Mouse (Mus musculus) splenic B cell, adult 2 months (primary cell): ENCODE measurements around the gene Mia.

Experiments used
- DNase-seq: peaks from one replicate; pipeline ENCODE4 v3.0.0-alpha.2; 2011; ENCODE audit warnings: low read depth, low spot score
- H3K27me3 ChIP-seq: 2 replicates; pipeline ENCODE4 v1.6.1; 2012; ENCODE audit warnings: mild to moderate bottlenecking, low read length, moderate library complexity, mixed read lengths; ENCODE audit not compliant: control insufficient read depth, poor library complexity, insufficient read depth, severe bottlenecking
- H3K36me3 ChIP-seq: 2 replicates; pipeline ENCODE4 v1.6.1; 2012; ENCODE audit warnings: mild to moderate bottlenecking, low read length, moderate library complexity, mixed read lengths; ENCODE audit not compliant: control insufficient read depth, poor library complexity, insufficient read depth, severe bottlenecking

Mia gene

DNA sequence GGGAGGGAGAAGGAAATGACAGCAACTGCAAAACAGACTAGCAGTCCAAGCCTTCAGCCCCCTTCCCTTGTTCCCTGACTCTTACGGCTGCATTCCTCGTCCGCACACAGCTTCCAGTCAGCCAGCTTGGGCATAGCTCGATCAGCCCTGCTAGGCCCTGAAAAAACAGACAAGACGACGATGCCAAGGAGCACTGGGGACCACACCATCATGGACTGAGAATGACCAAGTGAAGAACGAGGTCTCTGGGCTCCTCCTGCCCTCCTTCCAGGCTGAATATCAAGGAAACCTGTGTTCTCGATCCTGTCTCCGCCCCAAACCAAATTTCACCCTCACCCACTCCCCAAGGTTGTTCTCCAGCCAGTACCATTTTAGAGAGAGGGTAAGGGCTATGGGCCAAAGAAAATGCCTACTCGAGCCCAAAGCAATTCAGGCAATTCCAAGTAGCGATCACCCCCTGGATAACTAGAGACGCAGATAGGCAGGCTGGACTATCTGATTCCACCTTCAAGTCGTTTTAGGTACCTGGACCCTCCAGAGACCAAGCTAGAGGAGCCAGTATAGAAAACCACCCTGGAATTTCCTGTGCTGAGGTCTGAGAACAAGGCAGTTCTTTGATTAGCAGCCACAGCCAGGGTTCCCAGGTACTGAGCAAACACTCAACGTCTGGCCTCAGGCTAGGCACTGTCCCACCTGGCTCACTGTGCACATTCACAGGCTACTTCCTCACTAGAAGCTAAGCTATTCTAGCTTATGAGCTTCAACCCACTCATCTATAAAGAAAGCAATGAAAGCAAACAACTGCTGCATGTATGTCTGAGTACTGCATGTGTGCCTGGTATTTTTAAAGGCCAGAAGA is at the start of gene Mia, which contains the start of gene Gm21983:
Gene Mia (minus strand): TSS at position 321 of the 859 bp plus-strand sequence.
Gene Gm21983 (minus strand): TSS at position 250 of the 859 bp plus-strand sequence.
- H3K36me3 ChIP-seq, result no peaks in the 10 kb centered on the region; the same call in none of the 2 replicates

DNA sequence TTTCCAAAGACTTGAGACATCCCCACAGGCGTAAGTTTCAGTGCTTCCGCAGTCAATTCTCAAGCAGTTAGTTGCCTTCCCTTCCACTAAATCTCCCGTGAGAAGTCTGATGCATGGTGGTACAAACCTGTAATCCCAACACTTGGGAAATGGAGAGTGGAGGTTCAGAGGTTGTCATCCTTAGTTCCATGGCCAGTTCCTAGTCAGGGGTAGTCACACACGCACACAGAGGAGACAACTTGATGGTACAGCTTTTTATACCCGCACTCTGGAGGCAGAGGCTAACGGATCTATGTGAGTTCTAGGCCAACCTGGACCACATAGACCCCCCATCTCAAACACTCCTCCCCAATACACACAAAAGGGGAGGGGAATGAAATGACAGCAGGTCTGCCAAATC is 47.9 kb upstream of the Mia start:
- Histone ChIP-seq H3K36me3 (no peaks in the 10 kb centered on the region; the same call in 1 of the 2 replicates), H3K27me3 (no peaks in the 10 kb centered on the region)
- DNase-seq, result no peak

More for the DNA sequence above, at the start of gene Mia, which contains the start of gene Gm21983:
- no peaks in the 10 kb centered on the region for H3K27me3 ChIP-seq
- DNase-seq, result no peak

DNA sequence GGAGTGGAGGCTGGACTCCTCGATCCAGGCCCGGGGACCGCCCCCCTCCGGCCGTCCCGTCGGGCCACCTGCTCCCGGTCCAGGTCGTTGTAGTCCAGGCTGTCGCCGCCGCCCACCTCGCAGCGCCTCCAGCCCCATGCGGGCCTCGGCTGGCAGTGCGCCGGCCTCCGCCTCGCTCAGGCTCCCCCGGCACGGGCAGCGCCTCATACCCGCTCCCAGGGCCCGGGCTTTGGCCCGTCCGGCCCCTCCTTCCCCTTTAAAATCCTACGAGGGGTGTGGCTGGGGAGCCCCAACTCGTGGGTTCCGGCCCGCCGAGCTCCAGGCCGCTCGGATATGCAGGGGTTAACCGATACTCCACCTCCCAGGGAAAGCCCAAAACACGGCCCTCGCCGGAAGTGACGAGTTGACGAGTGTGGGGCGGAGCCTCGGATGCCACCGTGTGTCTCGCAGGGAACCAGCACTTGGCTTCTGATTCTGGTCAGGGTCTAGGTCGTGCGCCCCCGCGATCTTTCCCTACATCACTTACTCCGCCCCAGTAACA is 47.4 kb upstream of the Mia start, which contains the start of gene Itpkc:
Gene Itpkc (minus strand): TSS at position 381 of the 541 bp plus-strand sequence.
- no peaks in the 10 kb centered on the region for H3K36me3 ChIP-seq
- no peaks in the 10 kb centered on the region for H3K27me3 ChIP-seq
- peak; percentile 95 for DNase-seq

DNA sequence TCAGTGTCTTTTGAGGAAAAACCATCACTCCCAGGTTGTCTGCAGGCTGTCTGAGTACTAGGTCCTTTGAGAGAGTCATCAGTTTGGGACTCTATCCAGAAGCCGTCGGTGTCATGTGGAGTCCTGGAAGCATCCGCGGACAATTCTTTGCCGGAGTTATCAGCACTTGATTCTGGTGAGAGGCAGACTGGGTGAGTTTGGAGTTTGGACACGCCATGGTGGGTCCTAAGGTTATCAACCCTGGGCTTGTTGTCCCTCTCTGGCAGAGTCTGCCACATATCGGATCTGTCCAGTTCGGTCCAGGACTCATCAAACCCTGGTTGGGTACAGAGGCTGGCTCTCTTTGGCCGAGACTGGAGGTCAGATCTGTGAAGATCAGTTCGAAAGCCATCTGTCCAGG is 46.7 kb upstream of the Mia start:
- Histone ChIP-seq H3K36me3 (no peaks in the 10 kb centered on the region), H3K27me3 (no peaks in the 10 kb centered on the region)
- DNase-seq, result no peak

DNA sequence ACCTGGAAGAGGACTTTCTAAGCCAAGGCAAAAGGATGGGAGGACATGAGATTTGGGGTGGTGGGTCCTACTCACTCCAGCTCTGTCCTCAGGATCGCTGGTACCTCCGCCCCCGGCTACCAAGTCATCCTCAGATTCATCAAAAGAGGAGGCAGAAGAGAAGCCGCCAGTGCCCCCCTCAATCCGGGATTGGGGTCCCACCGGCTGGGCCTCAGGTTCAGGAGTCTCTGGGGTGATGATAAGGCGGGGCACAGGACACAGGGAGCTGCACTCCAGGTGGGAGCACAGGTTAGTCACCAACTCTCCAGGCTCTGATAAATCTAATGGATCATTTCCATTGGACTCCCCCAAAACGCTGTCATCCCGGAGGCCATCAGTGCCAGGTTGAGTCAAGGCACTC is 46.3 kb upstream of the Mia start:
- Histone ChIP-seq H3K36me3 (no peaks in the 10 kb centered on the region), H3K27me3 (no peaks in the 10 kb centered on the region)
- DNase-seq, result no peak

DNA sequence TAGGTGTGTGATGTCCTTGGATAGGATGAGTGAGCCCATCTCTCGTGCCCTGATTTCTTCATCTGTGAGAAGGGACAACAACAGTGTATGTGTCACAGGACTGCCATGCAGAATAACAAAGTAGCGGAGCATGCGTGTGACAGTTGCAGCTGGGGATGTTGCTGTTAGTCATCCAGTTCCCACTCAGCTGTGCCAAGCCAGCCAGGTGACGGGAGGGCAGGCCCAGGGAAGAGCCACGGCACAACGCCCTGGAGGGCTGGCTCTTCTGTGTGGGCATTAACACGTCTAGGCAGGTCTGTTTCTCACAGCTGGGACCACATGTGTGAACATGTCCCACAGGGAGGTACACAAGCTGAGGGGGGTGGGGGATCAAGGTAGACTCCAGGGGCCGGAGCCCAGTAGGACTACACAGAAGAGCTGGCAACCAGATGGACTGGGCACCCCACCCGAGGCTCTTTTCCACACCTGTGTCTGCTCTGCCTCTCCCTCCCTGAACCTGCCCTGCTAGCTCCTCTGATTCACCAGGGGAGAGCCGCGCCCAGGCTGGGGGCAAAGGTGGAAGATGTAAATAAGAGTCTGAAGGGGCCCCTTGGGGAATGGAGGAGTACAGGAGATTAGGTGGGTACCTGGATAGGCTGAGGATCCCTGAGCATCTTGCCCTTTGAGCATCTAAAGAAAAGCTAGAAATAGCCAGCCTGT is 44.1 kb upstream of the Mia start:
- H3K36me3 ChIP-seq, result no peaks in the 10 kb centered on the region
- DNase-seq, result no peak
- no peaks in the 10 kb centered on the region for H3K27me3 ChIP-seq

DNA sequence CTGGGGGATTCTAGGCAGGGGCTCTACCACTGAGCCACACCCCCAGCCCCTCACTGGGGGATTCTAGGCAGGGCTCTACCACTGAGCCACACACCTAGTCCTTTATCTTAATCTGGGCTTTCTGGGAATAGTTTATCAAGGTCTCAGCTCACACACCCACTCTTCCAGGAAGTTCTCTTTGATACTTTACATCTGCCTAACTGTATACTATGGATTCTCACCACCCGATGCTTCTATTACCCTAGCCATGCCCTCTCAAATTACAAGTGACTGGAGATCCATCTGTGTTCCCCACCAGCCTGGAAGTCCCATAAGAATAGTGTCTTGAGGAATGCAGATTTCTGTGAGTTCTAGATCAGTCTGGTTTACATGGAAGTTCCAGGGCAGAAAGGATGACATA is 41.6 kb upstream of the Mia start:
- H3K36me3 ChIP-seq, result no peaks in the 10 kb centered on the region; the same call in none of the 2 replicates
- no peak for DNase-seq

DNA sequence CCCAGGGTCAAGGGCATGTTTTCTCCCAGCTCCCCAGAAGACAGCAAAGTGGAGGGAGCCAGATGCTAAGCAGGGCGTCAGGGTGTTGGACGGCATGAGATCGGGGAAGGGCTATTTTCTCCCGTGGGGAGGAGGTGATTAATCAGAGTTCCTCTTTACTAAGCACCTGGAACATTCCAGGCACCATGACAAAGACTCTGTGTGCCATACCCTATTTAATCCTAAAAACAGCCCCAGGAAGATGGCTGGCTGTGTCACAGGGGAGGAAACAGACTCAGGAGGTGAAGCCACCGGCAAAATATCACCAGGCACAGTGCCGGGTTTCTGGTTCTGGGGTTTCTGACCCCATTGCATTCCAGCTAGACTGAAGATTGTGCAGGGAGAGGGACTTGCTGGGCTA is 41.0 kb upstream of the Mia start:
- Histone ChIP-seq H3K27me3 (no peaks in the 10 kb centered on the region), H3K36me3 (no peaks in the 10 kb centered on the region; the same call in none of the 2 replicates)
- no peak for DNase-seq

More for the DNA sequence above, 41.6 kb upstream of the Mia start:
- H3K27me3 ChIP-seq, result no peaks in the 10 kb centered on the region

DNA sequence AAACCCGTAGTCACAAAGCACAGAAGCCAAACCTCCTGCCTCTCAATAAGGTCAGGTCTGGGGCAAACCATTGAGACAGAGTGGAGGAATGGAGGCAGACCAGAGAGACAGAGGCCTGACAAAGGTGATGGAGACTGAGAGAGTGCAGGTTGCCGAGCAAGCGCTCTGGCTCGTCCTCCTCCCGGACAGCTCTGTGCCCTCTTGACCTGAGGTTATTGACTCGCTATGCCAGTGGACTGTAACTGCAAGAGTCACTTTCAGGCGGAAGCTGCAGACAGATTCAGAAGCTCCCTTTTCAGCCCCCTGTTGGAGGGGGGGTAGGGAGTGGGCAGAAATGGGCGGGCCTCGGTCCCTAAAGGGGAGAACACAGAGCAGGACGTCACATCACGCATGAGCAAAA is 39.0 kb upstream of the Mia start:
- H3K27me3 ChIP-seq, result no peaks in the 10 kb centered on the region; the same call in 1 of the 2 replicates
- DNase-seq, result no peak
- no peaks in the 10 kb centered on the region; the same call in none of the 2 replicates for H3K36me3 ChIP-seq

DNA sequence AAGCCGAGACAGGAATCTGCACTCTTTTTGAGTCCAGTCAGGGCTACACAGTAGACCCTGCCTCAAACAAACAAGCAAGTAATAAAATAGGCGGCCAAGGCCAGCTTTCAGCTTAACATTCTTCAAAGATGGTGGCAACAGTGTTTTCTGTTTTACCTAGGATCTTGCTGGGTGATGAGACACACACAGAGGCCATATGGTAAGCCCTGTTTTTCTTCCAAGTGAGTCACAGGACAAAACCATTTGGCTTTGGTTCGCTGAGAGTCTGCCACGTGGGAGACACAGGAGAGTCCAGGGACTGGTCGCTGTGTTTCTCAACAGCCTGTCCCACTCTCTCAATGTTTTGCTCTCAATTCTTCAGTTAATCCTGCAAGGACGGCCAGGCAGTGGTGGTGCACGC is 37.6 kb upstream of the Mia start:
- Histone ChIP-seq H3K36me3 (peaks cover 4% of the 10 kb centered on the region), H3K27me3 (no peaks in the 10 kb centered on the region; the same call in 1 of the 2 replicates)
- DNase-seq, result no peak

DNA sequence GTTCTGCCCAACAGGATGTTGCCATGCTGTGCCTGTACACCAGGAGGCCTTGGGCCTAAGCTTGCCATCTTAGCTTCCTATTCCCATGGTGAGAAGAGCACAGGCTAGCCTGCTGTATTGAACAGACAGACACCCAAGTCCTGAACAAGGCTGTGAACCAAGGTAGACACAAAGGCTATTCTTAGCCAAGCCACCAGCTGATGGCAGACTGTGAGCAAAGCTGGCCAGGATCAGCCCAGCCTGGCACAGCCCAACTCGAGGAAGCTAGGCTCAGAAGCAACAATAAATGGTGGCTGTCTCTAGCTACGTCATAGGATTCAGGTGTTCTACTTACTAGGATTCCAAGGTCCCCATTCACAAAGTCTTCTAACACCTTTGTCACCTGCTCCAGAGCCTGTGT is 31.7 kb upstream of the Mia start:
- H3K27me3 ChIP-seq, result no peaks in the 10 kb centered on the region; the same call in 1 of the 2 replicates
- DNase-seq, result no peak
- H3K36me3 ChIP-seq, result peaks cover 4% of the 10 kb centered on the region

DNA sequence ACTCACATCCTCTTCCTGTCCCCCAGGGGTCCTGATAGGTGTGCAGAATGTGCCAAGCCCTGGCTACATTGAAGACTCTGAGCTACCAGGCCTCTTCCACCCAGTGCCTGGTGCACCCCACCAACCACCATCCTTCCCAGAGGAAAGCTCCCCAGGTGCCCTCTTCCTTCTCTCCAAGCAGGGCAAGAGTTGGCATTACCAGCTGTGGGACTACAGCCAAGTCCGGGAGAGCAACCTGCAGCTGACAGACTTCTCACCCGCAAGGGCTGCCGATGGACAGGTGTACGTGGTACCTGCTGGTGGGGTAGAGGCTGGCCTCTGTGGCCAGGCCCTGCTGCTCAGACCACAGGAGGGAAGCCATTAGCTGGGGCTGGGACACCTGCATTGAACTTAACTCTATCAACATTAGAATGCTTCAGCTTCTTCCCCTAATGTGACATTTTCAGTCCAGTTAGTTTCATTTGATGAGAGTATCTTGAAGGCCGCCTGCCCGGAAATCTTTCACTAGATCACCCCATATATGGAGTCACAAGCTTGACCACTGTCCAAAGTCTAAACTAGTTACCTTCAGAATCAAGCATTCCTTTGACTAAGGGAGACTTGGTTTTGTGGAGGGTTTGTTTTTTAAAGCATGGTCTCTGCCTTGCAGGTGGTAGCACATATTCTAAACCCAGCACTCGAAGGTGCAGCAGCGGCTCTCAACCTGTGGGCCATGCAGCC is 22.9 kb upstream of the Mia start:
- no peak for DNase-seq
- H3K27me3 ChIP-seq, result no peaks in the 10 kb centered on the region
- no peaks in the 10 kb centered on the region; the same call in none of the 2 replicates for H3K36me3 ChIP-seq

DNA sequence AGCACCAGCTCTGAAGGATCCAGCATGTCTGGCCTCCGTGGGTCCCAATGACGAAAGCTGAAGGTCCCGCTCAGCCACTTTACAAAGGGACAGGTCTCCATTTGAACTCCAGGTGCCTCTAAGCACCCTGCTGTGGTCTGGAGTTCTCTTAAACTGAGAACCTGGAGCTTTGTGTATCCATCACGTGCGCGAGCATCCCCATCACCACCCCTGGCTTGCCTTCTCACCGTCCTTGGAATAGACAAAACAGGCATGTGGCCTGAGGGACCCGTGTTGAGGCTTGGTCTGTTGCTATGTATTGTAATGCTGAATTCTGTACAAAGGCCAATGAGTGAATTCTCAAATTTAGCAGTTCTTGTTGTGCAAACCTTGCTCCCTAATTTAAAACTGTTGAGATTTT is 17.8 kb upstream of the Mia start:
- no peaks in the 10 kb centered on the region for H3K27me3 ChIP-seq
- no peak for DNase-seq
- no peaks in the 10 kb centered on the region; the same call in 1 of the 2 replicates for H3K36me3 ChIP-seq

DNA sequence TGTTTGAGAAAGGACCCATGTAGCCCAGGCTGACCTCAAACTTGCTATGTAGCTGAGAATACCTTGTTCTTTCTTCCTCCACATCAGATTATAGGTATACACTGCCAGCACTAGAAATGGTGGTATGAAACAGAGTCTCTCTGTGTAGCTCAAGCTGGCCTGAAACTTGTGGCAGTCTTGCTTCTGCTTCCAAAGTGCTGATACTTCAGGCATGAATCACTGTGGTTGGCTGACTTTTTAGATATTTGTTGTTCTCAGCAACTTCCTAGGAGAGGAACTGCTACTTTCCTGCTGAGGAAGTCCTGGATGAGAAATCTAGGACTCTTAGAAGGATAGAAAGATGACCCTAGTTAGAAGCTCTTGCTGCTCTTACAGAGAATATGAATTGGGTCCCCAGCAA is 17.4 kb upstream of the Mia start:
- no peak for DNase-seq
- Histone ChIP-seq H3K36me3 (no peaks in the 10 kb centered on the region; the same call in 1 of the 2 replicates), H3K27me3 (no peaks in the 10 kb centered on the region)
